Mouse (Mus musculus) spleen, adult 12 weeks (tissue): ENCODE data around the gene Errfi1.

Experiments
- DNase-seq: peaks from one replicate; pipeline ENCODE4 v3.0.0; 2022; ENCODE audit warnings: low spot score

Gene Errfi1

GRCm38 (mm10) chr4:150914290-150914733, 60.6 kb downstream of the Errfi1 start, which contains the start of the genes Park7 and Tnfrsf9:
Park7 (minus strand) TSS chr4:150914437.
Tnfrsf9 (plus strand) TSS chr4:150914562.
- DNase-seq: peak; percentile 92

DNA sequence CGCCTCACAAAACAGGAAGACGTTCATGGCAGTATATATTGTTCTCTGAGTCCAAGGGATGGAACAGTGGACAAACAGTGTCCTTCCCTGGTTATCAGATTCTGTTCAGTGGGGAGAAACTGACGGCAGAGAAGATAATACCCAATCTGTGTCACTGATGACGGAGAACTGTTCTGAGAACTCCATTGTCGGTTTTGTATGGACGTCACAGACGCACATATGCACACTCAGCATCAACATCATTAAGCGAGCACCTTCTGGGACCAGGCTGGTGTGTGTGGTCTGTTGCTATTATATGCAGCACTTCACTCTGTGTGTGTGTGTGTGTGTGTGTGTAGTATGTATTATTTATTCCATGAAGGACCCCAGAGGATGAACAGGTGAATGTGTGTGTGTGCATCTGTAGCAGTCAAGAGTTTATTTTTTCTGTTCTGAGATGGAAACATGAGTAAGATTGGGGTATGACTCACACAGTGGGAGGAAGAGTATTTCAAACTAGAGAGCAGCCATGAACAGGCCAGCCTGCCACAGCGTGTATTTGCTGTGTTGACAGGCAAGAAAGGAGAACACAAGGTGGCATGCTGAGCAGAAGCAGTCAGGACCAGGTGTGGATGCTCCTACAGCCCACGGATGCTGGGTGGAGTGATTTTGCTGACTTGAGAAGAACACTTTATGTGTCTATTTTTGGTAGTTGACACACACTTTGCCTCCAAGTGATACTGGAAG, 61.6 kb downstream of the Errfi1 start:
- DNase-seq: no peak

- no peak for DNase-seq
These were observed 63.8 kb downstream of the Errfi1 start for GRCm38 (mm10) chr4:150917336-150918027.
